Mouse (Mus musculus): Measurements from ENCODE around the gene Noxa1.

GRCm38 (mm10) chr2:25063523-25063922, 31.4 kb downstream of the Noxa1 start:
- no peak for TF ChIP-seq POLR2A (IDR thresholded peaks at IDR 0.05; ENCODE audit: borderline replicate concordance, extremely low read depth, low read depth, low read length)
- TF ChIP-seq CTCF (IDR thresholded peaks at IDR 0.05; ENCODE audit: insufficient read depth, low read length) = no peak

Measured in lung, adult 2 months (tissue).